Mouse (Mus musculus) hindbrain, embryonic 12.5 days (tissue): ENCODE measurements around the gene Ece2. TPM values are rescaled to one million over a fixed set of nuclear protein-coding genes. Genes with fewer than 3 reads are reported as not detected.
"Not testable (repeated sequence)": the region's sequence is repeated elsewhere in the genome, so short reads cannot be mapped to it uniquely, and the experiment has no call there.

Experiments
- ATAC-seq: fragments of 200-750 bp; cut with Nextera tagmentation; 2 replicates; pipeline ENCODE4 v1.8.0; 2017; ENCODE audit warnings: moderate TSS enrichment; ENCODE audit not compliant: low FRiP score
- H3K27ac ChIP-seq: fragments of 300-500 bp; sonication (generic); 2 replicates; pipeline ENCODE4 v1.5.1; 2016; ENCODE audit warnings: mild to moderate bottlenecking
- H3K27me3 ChIP-seq: fragments of 300-500 bp; sonication (generic); 2 replicates; pipeline ENCODE4 v1.6.1; 2016; ENCODE audit warnings: mild to moderate bottlenecking
- H3K36me3 ChIP-seq: fragments of 300-500 bp; sonication (generic); 2 replicates; pipeline ENCODE4 v1.6.1; 2016; ENCODE audit warnings: mild to moderate bottlenecking
- H3K4me1 ChIP-seq: fragments of 300-500 bp; sonication (generic); 2 replicates; pipeline ENCODE4 v1.6.1; 2016
- H3K4me2 ChIP-seq: fragments of 300-500 bp; sonication (generic); replicated peaks from 2 replicates; pipeline ENCODE4 v1.6.1; 2016; ENCODE audit warnings: mild to moderate bottlenecking
- H3K4me3 ChIP-seq: fragments of 300-500 bp; sonication (generic); 2 replicates; pipeline ENCODE4 v1.5.1; 2016; ENCODE audit warnings: mild to moderate bottlenecking
- H3K9ac ChIP-seq: fragments of 300-500 bp; sonication (generic); 2 replicates; pipeline ENCODE4 v1.6.1; 2016; ENCODE audit warnings: mild to moderate bottlenecking, moderate library complexity
- H3K9me3 ChIP-seq: fragments of 300-500 bp; sonication (generic); replicated peaks from 2 replicates; pipeline ENCODE4 v1.6.1; 2016; ENCODE audit warnings: mild to moderate bottlenecking
- WGBS: fragments of 180-500 bp; shearing (Covaris S2); methylation state at CpG from one replicate; pipeline ENCODE4 v1.1.7; 2016; 5-methylcytosine and 5-hydroxymethylcytosine counted together
- polyA plus RNA-seq: library from polyadenylated mRNA; unstranded; fragments of >200 nt; fragmentation: Nextera tagmentation; extraction: Ambion mirVana; gene quantifications from 2 replicates; pipeline ENCODE4 v1.2.1, GENCODE M21; 2016

The Ece2 gene
- polyA plus RNA-seq, 1 experiment from 2014 or later = 7.7 TPM

DNA sequence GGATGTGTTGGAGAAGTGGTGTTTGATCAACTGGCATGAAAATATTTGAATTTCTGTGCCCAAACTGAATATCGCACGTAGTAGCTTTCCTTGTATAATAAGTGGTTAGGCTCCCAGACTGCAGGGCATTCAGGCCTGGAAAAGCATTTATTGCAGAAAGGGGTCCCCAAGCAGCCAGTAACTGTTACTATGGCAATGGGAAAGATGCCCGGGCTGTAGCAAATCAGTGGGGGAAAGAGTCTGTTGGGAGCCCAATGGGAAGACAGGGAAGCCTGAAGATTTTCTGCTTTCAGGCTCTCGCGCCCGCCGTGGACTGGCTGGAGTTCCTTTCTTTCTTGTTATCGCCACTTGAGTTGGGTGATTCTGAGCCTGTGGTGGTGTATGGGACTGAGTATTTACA lies 8.7 kb downstream of the Ece2 start:
- 79% methylated on average over 8 of the region's 8 CpGs for WGBS
- Histone ChIP-seq H3K36me3 (no peaks in the 10 kb centered on the region), H3K27me3 (no peaks in the 10 kb centered on the region), H3K9ac (no peak overlapping the region), H3K9me3 (no peaks in the 10 kb centered on the region), H3K4me3 (no peak overlapping the region), H3K27ac (no peak overlapping the region), H3K4me1 (no peaks in the 10 kb centered on the region), H3K4me2 (no peak overlapping the region)
- ATAC-seq = no peak

- ATAC-seq = 0 out of 2 replicates have a peak, but pooled peaks have one; percentile 40
- Histone ChIP-seq H3K9ac (no peak overlapping the region), H3K36me3 (no peaks in the 10 kb centered on the region), H3K27me3 (no peaks in the 10 kb centered on the region), H3K4me3 (no peak overlapping the region), H3K9me3 (no peaks in the 10 kb centered on the region), H3K4me1 (no peaks in the 10 kb centered on the region), H3K4me2 (no peak overlapping the region), H3K27ac (no peak overlapping the region)
- WGBS = 6% methylated on average over 8 of the region's 8 CpGs
Observed at GRCm38 (mm10) chr16:20642161-20642560, 12.5 kb downstream of the Ece2 start.

- Histone ChIP-seq H3K36me3 (no peaks in the 10 kb centered on the region), H3K4me2 (no peak overlapping the region), H3K4me3 (no peak overlapping the region), H3K9ac (no peak overlapping the region), H3K27me3 (no peaks in the 10 kb centered on the region), H3K27ac (no peak overlapping the region), H3K9me3 (no peaks in the 10 kb centered on the region), H3K4me1 (no peaks in the 10 kb centered on the region)
- WGBS = 91% methylated on average over 7 of the region's 7 CpGs
- ATAC-seq = no peak
Observed at GRCm38 (mm10) chr16:20643911-20644310, 14.3 kb downstream of the Ece2 start.

DNA sequence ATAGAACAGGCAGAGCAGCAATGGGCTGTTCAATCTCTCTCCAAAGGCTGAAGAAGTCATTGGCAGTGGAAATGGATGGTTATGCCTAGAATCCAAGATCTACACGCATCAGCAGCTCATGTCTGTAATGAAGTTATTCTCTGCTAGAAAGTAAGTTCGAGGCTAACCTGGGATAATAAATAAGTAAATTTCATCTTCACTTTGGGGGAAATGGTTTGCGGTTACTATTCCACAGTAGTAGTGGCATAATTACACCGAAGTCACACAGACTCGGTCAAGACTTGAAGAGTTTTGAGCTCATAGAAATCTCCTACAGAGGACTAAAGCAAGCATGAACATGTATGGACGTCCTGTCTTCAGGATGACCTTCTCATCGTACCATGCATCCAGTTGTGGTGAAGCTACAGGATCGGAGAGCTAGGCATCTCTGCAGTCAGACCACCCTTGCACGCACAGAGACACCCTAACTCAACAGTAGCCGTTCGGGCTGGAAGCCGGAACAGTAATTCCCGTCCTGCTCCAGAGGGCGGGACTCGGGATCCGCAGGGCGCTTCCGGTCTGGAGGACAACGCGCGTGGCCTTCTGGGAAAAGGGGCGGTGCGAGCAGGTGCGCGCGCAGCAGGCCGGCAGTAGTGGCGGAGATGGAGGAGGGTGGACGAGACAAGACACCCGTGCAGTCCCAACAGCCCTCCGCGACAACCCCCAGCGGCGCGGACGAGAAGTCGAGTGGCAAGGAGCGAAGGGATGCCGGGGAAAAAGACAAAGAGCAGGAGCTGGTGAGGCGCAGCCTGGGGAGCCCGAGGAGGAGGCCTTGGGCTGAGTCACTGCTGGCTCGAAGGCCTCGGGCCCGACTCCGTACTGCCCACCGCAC lies 21.7 kb downstream of the Ece2 start, which contains the start of gene Psmd2:
Gene Psmd2 (plus strand): TSS at position 577 of the 871 bp plus-strand sequence.
- Histone ChIP-seq H3K27me3 (no peaks in the 10 kb centered on the region), H3K4me1 (peaks cover 17% of the 10 kb centered on the region), H3K27ac (peak within 1 kb of the TSS; percentile 78), H3K36me3 (peaks cover 22% of the 10 kb centered on the region), H3K4me2 (peak within 1 kb of the TSS; percentile 94), H3K9me3 (no peaks in the 10 kb centered on the region), H3K9ac (peak within 1 kb of the TSS; percentile 91), H3K4me3 (peak within 1 kb of the TSS; percentile 87)
- WGBS = 1% methylated on average over 46 of the region's 46 CpGs
- peak; percentile 96 for ATAC-seq

DNA sequence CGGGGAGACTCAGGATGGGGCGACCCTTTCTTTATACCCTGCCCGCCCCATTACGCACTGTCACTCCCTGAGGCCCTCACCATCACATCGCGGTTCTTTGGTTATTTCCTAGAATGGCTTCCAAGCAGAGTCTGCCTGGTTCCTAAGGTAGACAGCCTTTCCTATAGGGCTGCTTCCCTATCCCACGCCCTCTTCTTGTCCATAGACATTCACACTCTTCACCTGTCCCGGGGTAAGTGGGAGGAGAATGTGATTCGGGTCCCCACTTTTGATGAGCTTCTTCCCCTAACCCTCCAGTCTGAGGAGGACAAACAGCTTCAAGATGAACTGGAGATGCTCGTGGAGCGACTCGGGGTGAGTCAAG lies 22.3 kb downstream of the Ece2 start:
- H3K9ac ChIP-seq = peak overlapping the region; percentile 91
- peak overlapping the region; percentile 78 for H3K27ac ChIP-seq
- WGBS = 10% methylated on average over 12 of the region's 12 CpGs
- peak overlapping the region; percentile 87 for H3K4me3 ChIP-seq
- peak overlapping the region; percentile 94 for H3K4me2 ChIP-seq
- ATAC-seq = no peak
- H3K27me3 ChIP-seq = no peaks in the 10 kb centered on the region
- H3K4me1 ChIP-seq = peaks cover 17% of the 10 kb centered on the region
- H3K36me3 ChIP-seq = peaks cover 28% of the 10 kb centered on the region
- no peaks in the 10 kb centered on the region for H3K9me3 ChIP-seq

GRCm38 (mm10) chr16:20653315-20653714 lies 23.7 kb downstream of the Ece2 start:
- H3K9ac ChIP-seq = no peak overlapping the region
- peaks cover 17% of the 10 kb centered on the region for H3K4me1 ChIP-seq
- H3K4me3 ChIP-seq = no peak overlapping the region
- no peak overlapping the region for H3K4me2 ChIP-seq
- H3K9me3 ChIP-seq = no peaks in the 10 kb centered on the region
- H3K36me3 ChIP-seq = peaks cover 42% of the 10 kb centered on the region
- no peak overlapping the region for H3K27ac ChIP-seq
- ATAC-seq = no peak
- no peaks in the 10 kb centered on the region for H3K27me3 ChIP-seq
- 57% methylated on average over 2 of the region's 2 CpGs for WGBS

DNA sequence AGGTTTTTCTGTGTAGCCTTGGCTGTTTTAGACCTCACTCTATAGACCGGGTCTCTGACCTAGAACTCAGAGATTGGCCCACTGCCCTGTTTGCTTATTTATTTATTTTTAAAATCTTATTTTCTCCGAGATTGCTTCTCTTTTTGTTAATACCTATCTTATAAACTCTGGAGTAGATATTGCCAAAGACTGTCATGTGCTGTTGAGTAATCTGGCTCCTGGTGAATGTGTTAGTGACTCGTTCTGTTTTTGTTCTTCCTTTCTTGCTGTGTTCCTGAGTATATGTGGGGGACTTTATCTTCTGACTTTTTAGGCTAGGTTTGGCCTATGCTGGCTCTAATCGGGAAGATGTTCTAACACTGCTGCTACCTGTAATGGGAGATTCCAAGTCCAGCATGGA lies 28.0 kb downstream of the Ece2 start:
- ATAC-seq = no peak
- H3K9me3 ChIP-seq = no peaks in the 10 kb centered on the region
- WGBS = 91% methylated on average over 4 of the region's 4 CpGs
- no peak overlapping the region for H3K4me2 ChIP-seq
- no peak overlapping the region for H3K9ac ChIP-seq
- no peaks in the 10 kb centered on the region for H3K27me3 ChIP-seq
- H3K36me3 ChIP-seq = peaks cover 85% of the 10 kb centered on the region
- no peak overlapping the region for H3K4me3 ChIP-seq
- peaks cover 6% of the 10 kb centered on the region for H3K4me1 ChIP-seq
- no peak overlapping the region for H3K27ac ChIP-seq

- not testable (repeated sequence) for H3K9me3 ChIP-seq, H3K27ac ChIP-seq, H3K4me2 ChIP-seq, H3K27me3 ChIP-seq, ATAC-seq, H3K9ac ChIP-seq, H3K4me3 ChIP-seq, H3K4me1 ChIP-seq
- WGBS = 96% methylated on average over 2 of the region's 6 CpGs
- peaks cover 21% of the 10 kb centered on the region for H3K36me3 ChIP-seq
Observed at GRCm38 (mm10) chr16:20668013-20668412, 38.4 kb downstream of the Ece2 start, which contains the start of gene Eif4g1. Eif4g1 (plus strand) TSS chr16:20668313.

- ATAC-seq = no peak
- H3K27me3 ChIP-seq = no peaks in the 10 kb centered on the region
- peaks cover 9% of the 10 kb centered on the region for H3K36me3 ChIP-seq
- peaks cover 19% of the 10 kb centered on the region for H3K4me1 ChIP-seq
- no peak overlapping the region for H3K4me3 ChIP-seq
- 87% methylated on average over 3 of the region's 3 CpGs for WGBS
- no peak overlapping the region for H3K27ac ChIP-seq
- no peak overlapping the region for H3K9ac ChIP-seq
- H3K4me2 ChIP-seq = no peak overlapping the region
- no peaks in the 10 kb centered on the region for H3K9me3 ChIP-seq
Observed at GRCm38 (mm10) chr16:20670291-20670690, 40.7 kb downstream of the Ece2 start.

- Histone ChIP-seq H3K4me2 (peak overlapping the region; percentile 98), H3K4me3 (peak overlapping the region; percentile 86; the same call in 1 of the 2 replicates), H3K27me3 (no peaks in the 10 kb centered on the region), H3K36me3 (peaks cover 17% of the 10 kb centered on the region), H3K27ac (no peak overlapping the region), H3K9me3 (no peaks in the 10 kb centered on the region), H3K4me1 (peaks cover 19% of the 10 kb centered on the region), H3K9ac (no peak overlapping the region)
- ATAC-seq = no peak
- WGBS = 26% methylated on average over 6 of the region's 6 CpGs
Observed at GRCm38 (mm10) chr16:20671886-20672285, 42.3 kb downstream of the Ece2 start.

DNA sequence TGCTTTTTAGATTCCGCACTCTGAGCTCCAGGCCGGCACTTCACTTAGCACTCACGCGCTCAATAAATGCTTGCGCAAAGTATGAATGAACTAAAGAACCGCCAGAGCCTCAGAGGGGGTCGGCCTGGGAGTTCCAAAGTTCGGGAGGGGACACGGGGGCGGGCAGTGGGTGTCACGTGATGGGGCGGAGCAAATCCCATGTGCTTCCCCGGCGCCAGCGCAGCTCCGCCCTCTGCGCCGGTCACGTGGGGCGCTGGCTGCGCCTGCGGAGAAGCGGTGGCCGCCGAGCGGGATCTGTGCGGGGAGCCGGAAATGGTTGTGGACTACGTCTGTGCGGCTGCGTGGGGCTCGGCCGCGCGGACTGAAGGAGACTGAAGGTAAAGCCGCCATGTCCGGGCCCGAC lies 42.9 kb downstream of the Ece2 start:
- WGBS = 0% methylated on average over 36 of the region's 38 CpGs
- ATAC-seq = peak; percentile 96

GRCm38 (mm10) chr16:20672965-20673705 lies 43.5 kb downstream of the Ece2 start:
- H3K4me3 ChIP-seq = peak overlapping the region; percentile 86
- H3K9ac ChIP-seq = peak overlapping the region; percentile 99
- peaks cover 19% of the 10 kb centered on the region for H3K4me1 ChIP-seq
- H3K27me3 ChIP-seq = no peaks in the 10 kb centered on the region
- peaks cover 29% of the 10 kb centered on the region for H3K36me3 ChIP-seq
- peak overlapping the region; percentile 98 for H3K4me2 ChIP-seq
- WGBS = under 1% methylated on average over 42 of the region's 78 CpGs
- no peaks in the 10 kb centered on the region for H3K9me3 ChIP-seq
- peak overlapping the region; percentile 97 for H3K27ac ChIP-seq
- peak; percentile 88 for ATAC-seq

More for the DNA sequence above, 42.9 kb downstream of the Ece2 start:
- no peaks in the 10 kb centered on the region for H3K27me3 ChIP-seq
- peak overlapping the region; percentile 98 for H3K4me2 ChIP-seq
- H3K4me3 ChIP-seq = peak overlapping the region; percentile 86
- peaks cover 23% of the 10 kb centered on the region for H3K36me3 ChIP-seq
- peaks cover 19% of the 10 kb centered on the region for H3K4me1 ChIP-seq
- H3K9me3 ChIP-seq = no peaks in the 10 kb centered on the region
- H3K9ac ChIP-seq = peak overlapping the region; percentile 99
- H3K27ac ChIP-seq = peak overlapping the region; percentile 97
